Mouse (Mus musculus): ENCODE results near the gene Pgbd5.

DNA sequence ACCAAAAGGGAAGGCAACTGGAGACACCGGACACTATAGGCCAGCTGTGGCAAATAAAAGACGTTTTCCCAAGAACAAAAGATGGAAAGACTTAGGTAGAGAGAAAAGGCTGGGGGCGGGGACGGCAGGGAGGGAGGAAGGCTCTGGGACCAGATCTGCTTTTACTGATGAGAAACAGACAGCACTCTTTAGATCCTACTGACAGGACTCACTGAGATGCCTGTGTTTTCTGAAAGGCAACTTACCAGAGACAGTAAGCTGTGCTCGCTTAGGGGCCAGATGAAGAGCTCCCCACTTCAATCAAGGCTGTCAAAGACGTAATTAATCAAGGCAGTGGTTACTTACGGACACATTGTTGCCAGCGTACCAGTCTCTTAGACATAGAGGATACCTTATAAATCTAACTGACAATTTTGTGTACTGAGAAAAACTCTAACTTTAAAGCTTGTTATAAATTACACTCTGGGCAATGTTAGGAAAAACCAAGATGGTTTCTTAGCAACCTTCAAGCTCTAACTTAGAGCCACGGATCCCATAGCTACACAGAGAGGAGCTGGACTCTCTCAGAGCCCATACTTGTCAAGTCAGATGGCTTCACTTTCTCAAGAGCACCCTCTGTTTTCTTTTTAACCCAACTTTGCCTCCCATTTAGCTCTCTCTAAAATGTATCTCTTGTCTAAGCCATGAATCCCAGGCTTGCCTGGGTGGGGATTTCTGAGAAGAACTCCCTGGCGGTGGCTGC is 47.0 kb downstream of the Pgbd5 start:
- TF ChIP-seq POLR2A (IDR thresholded peaks at IDR 0.05; ENCODE audit: extremely low read depth, insufficient read depth, low read length) (no peak), CTCF (IDR thresholded peaks at IDR 0.05; ENCODE audit: extremely low read depth, insufficient read depth, low read length) (no peak)
